Mouse (Mus musculus): Measurements from ENCODE around the gene Six4. TPM values are rescaled to one million over a fixed set of nuclear protein-coding genes. Genes with fewer than 3 reads are reported as not detected.
"Not testable (repeated sequence)": the region's sequence is repeated elsewhere in the genome, so short reads cannot be mapped to it uniquely, and the experiment has no call there.

The Six4 gene
- polyA plus RNA-seq (2015; fragmentation: Nextera tagmentation; extraction: Ambion mirVana), result 7.6 and 8.3 TPM in 2 replicates

DNA sequence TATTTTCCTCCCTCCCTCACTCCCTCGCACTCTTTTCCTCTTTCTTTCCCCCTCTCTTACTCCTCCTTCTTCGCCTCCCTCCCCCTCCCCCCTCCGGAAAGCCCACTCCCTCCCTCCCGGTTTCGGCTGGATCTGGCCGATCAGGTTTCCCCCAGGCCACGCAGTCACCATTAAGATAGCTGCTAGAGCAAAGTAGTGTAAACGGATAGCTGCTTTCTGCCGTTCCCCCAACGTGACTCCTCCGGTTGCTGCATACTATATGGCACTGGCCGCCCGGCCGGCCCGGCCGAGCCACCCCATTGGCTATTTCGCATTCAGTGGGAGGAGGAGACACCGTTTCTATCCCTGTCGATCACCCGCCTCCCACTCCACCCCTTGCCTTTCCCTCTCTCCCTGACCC, at the start of gene Six4:
TSS of gene Six4 (minus strand) at position 261 of the 400 bp plus-strand sequence.
- peaks cover 10% of the 10 kb centered on the region for H3K36me3 ChIP-seq
- no peaks in the 10 kb centered on the region for H3K9me3 ChIP-seq
- peak within 1 kb of the TSS; percentile 95 for H3K9ac ChIP-seq
- under 1% methylated on average over 20 of the region's 20 CpGs for WGBS
- H3K27me3 ChIP-seq, result no peaks in the 10 kb centered on the region
- peak within 1 kb of the TSS; percentile 93 for H3K27ac ChIP-seq
- peak; percentile 90 for ATAC-seq (ENCODE audit: low FRiP score, low read depth)
- peak within 1 kb of the TSS; percentile 88 for H3K4me3 ChIP-seq
- H3K4me2 ChIP-seq (replicated peaks), result peak within 1 kb of the TSS; percentile 88
- H3K4me1 ChIP-seq, result peaks cover 25% of the 10 kb centered on the region

DNA sequence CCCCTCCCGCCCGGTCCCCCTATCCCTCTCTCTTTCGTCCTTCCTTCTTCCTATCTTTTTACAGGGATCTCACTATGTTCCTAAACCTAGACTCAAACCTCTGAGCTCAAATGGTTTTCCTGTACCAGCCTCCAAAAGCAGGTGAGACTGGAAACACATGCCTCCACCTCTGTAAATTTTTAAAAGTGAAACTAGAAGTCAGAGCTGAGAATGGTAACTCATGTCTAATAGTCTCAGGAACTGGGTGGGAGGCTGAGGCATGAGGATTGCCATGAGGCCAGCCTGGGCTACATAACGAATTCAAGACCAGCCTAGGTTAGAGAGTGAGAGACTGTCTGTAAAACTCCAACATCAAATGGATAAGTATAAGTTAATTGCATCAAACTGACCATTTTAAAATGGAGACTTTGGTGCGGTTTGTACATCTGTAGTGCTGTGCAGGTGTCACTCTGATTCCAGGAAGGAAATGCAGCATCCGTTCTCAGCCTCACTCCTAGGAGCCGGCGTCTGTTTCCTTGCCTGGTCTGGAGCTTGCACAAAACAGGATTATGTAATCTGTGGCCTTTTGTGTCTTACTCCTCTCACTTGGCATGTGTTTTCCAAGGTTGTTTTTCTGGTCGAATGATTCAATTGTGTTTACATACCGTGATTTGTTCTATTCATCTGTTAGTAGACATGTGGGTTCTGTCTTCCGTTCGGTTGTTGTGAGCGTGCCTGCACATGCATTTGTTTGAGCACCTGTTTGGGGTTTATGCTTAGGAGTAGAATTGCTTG, 49.3 kb upstream of the Six4 start:
- H3K4me1 ChIP-seq, result no peaks in the 10 kb centered on the region
- no peak overlapping the region for H3K9ac ChIP-seq
- peaks cover 8% of the 10 kb centered on the region for H3K36me3 ChIP-seq
- no peaks in the 10 kb centered on the region for H3K27me3 ChIP-seq
- ATAC-seq (ENCODE audit: low FRiP score, low read depth), result no peak
- no peak overlapping the region for H3K4me3 ChIP-seq
- H3K4me2 ChIP-seq (replicated peaks), result no peak overlapping the region
- WGBS, result 86% methylated on average over 13 of the region's 13 CpGs
- H3K27ac ChIP-seq, result no peak overlapping the region
- H3K9me3 ChIP-seq, result peaks cover 5% of the 10 kb centered on the region; the same call in 1 of the 2 replicates

DNA sequence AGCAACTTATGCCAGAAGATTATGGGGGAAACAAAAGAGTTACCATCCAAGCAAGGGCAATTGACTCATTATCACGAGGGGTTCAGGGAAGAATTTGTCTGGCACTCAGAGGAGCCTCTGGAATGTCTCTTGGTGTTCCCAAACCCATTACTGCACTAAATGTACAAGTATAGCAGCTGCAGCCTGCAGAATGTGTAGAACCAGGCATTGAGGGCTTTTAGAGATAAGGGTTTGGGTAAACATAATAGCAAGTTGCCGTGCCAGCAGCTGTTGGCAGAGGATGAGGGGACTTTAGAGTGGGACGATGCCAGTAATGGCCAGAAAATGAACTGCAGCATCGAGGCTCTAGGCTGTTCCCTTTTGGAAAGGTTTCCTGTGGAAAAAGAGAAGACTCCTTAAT, 47.1 kb upstream of the Six4 start:
- H3K4me3 ChIP-seq, result no peak overlapping the region
- H3K36me3 ChIP-seq, result peaks cover under 1% of the 10 kb centered on the region
- H3K4me2 ChIP-seq (replicated peaks), result no peak overlapping the region
- no peak for ATAC-seq (ENCODE audit: low FRiP score, low read depth)
- no peaks in the 10 kb centered on the region for H3K27me3 ChIP-seq
- H3K4me1 ChIP-seq, result no peaks in the 10 kb centered on the region
- no peak overlapping the region for H3K9ac ChIP-seq
- 59% methylated on average over 4 of the region's 4 CpGs for WGBS
- H3K27ac ChIP-seq, result no peak overlapping the region
- H3K9me3 ChIP-seq, result no peaks in the 10 kb centered on the region

DNA sequence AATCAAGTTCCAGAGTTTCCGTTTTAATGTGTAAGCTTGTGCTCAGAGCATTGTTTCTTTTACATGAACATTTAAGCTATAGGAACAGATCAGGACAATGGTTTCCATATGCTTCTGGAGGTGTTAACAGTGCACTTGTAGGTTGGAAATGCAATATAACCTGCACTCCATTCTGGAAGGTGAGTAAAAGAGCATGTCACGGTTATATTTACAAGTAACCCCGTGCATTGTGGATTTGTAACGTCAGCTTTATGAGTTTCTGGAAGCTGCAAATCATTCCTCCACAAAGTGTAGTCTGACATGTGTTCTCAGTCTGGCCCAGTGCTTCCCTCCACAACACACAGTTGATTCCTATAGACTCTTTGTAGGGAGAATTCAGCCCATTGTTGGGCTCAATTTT, 40.9 kb upstream of the Six4 start:
- 14% methylated on average over 4 of the region's 4 CpGs for WGBS
- Histone ChIP-seq H3K4me1 (peaks cover 12% of the 10 kb centered on the region; the same call in 1 of the 2 replicates), H3K36me3 (no peaks in the 10 kb centered on the region), H3K9me3 (no peaks in the 10 kb centered on the region), H3K4me3 (no peak overlapping the region), H3K27ac (no peak overlapping the region), H3K27me3 (no peaks in the 10 kb centered on the region), H3K4me2 (replicated peaks) (no peak overlapping the region), H3K9ac (no peak overlapping the region)
- peak; percentile 83 for ATAC-seq (ENCODE audit: low FRiP score, low read depth)

DNA sequence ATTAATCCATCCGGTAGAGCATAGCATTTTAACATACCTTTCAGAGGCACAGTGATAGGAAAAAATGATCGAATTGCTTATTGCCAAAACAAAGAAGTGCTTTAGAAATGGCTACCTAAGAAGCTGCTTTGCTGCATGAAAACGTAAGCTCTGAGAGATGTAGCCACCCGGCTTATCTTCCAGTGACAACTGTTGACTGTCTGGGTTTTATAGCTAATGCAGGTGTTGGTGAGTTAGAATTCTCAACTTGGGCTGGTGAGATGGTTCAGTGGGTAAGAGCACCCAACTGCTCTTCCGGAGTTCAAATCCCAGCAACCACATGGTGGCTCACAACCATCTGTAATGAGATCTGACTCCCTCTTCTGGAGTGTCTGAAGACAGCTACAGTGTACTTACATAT, 37.8 kb upstream of the Six4 start:
- not testable (repeated sequence) for H3K36me3 ChIP-seq; H3K9ac ChIP-seq; H3K4me3 ChIP-seq; H3K9me3 ChIP-seq; ATAC-seq (ENCODE audit: low FRiP score, low read depth); H3K27ac ChIP-seq; H3K27me3 ChIP-seq; H3K4me2 ChIP-seq (replicated peaks)
- H3K4me1 ChIP-seq, result peaks cover 16% of the 10 kb centered on the region
- WGBS, result 85% methylated on average over 5 of the region's 5 CpGs

DNA sequence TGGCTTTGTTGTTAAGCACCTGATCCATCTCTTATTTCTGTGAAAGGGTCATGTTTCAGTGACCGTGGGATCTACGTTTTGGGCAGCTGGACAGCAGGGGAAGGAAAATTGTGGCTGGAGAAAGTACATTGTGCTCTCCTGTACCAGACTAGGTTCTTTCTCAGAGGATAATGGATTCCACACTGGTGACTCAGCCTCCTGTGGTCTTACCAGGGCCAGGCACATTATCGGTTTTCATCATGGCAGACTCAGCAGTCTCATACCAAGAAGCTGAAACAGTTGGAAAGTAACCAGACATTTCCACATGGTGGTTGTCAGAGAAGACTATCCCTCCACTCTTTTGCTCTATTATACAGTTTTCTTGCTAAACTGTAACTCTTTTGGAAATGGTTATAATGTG, 34.0 kb upstream of the Six4 start:
- H3K27me3 ChIP-seq, result no peaks in the 10 kb centered on the region
- peaks cover 11% of the 10 kb centered on the region for H3K4me1 ChIP-seq
- H3K9ac ChIP-seq, result no peak overlapping the region
- H3K4me2 ChIP-seq (replicated peaks), result no peak overlapping the region
- WGBS, result 24% methylated on average over 3 of the region's 3 CpGs
- no peak overlapping the region for H3K4me3 ChIP-seq
- H3K36me3 ChIP-seq, result 0 out of 2 replicates have a peak, but pooled peaks cover 8% of the 10 kb centered on the region
- H3K27ac ChIP-seq, result no peak overlapping the region; the same call in 1 of the 2 replicates
- no peaks in the 10 kb centered on the region for H3K9me3 ChIP-seq
- 0 out of 2 replicates have a peak, but pooled peaks have one; percentile 28 for ATAC-seq (ENCODE audit: low FRiP score, low read depth)

DNA sequence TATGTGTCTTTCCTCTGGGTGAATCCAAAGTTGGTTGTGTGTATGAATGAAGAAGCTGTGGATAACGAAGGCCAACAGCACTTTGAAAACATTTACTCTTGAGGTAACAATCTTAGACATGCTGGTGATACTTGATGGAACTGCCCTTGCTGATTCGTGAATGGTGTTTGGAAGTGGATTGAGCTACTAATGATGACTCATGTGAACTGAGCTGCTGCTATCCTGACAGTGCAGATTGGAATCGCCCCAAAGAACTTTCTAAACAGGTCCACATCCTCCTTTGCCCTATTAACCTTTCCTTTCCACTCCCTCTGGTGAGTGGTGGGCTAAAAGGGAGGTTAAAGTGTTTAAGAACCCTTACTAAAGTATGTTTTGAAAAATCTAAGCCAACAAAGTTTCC, 27.5 kb upstream of the Six4 start:
- no peak for ATAC-seq (ENCODE audit: low FRiP score, low read depth)
- Histone ChIP-seq H3K9ac (no peak overlapping the region), H3K27ac (no peak overlapping the region), H3K36me3 (0 out of 2 replicates have a peak, but pooled peaks cover 8% of the 10 kb centered on the region), H3K9me3 (no peaks in the 10 kb centered on the region), H3K27me3 (no peaks in the 10 kb centered on the region), H3K4me2 (replicated peaks) (no peak overlapping the region), H3K4me3 (no peak overlapping the region), H3K4me1 (no peaks in the 10 kb centered on the region)
- WGBS, result 88% methylated on average over 3 of the region's 3 CpGs

DNA sequence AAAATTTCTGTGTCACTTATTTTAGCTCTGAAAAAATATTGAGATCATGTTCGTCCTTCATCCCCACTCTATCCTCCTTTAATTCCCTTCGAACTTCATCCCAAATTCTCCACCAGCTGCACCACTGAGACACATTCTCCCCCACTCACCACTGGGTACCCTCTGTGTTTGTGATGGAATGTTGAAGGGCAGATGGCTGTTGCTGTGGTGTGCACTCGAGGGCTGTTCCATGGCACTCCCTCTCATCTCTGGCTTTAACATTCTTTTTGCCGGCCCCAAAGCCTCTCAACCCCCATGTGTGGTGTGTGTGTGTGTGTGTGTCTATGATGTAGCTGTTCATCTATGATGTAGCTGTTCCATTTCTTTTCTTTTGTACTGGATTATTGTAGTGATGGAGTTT, 12.0 kb upstream of the Six4 start:
- Histone ChIP-seq H3K9me3 (no peaks in the 10 kb centered on the region), H3K27me3 (no peaks in the 10 kb centered on the region), H3K27ac (no peak overlapping the region), H3K36me3 (no peaks in the 10 kb centered on the region), H3K9ac (no peak overlapping the region), H3K4me1 (peaks cover 13% of the 10 kb centered on the region), H3K4me2 (replicated peaks) (peak overlapping the region; percentile 63), H3K4me3 (no peak overlapping the region)
- 67% methylated on average over 4 of the region's 4 CpGs for WGBS
- ATAC-seq (ENCODE audit: low FRiP score, low read depth), result no peak

DNA sequence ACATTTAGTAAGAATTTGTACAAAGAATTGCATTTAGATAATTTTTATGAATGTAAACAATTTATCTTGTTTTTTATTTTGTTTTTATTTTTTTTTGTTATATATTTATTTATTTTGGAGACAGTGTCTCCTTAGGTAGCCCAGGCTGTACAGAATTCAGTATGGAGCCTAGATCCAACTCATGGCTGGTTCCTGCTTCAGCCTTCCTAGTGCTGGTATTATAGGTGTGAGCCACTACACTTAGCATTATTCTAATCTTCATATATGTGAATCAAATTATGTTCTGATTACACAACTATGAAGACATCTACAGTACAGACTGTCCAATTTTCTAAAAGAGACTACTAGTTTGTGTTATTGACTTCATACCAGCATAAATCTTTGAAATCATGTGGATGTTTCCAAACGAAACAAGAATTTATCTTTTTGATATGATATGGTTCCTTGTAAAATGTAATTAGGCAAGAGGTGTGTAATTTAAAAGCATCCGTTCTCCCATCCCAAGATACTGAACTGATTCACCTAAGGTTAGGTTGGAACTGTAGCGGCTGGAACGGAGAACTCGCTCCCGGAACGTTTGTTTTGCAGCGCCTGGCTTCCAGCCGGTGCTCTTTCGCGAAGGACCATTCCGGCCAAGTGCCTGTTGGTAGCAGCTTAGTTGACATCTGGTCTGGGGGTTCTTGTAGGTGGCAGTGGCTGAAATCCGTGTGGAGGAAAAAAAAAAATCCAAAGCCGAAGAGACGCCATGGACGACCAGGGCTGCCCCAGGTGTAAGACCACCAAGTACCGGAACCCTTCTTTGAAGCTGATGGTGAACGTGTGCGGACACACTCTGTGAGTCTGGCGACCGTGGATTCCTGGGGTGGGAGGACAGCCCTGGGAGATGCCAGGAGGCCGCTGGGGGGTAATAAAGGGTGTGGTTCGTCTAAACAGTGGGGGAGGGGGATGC, 10.1 kb upstream of the Six4 start, which contains the start of gene Mnat1:
TSS of gene Mnat1 (plus strand) at position 625 of the 949 bp plus-strand sequence.
- 1% methylated on average over 23 of the region's 23 CpGs for WGBS
- ATAC-seq (ENCODE audit: low FRiP score, low read depth), result peak; percentile 81
- H3K4me3 ChIP-seq, result peak within 1 kb of the TSS; percentile 55
- peaks cover 13% of the 10 kb centered on the region for H3K4me1 ChIP-seq
- H3K9me3 ChIP-seq, result no peaks in the 10 kb centered on the region
- peak within 1 kb of the TSS; percentile 16; the same call in 1 of the 2 replicates for H3K27ac ChIP-seq
- H3K9ac ChIP-seq, result peak within 1 kb of the TSS; percentile 78
- peak within 1 kb of the TSS; percentile 63 for H3K4me2 ChIP-seq (replicated peaks)
- H3K27me3 ChIP-seq, result no peaks in the 10 kb centered on the region
- no peaks in the 10 kb centered on the region for H3K36me3 ChIP-seq

DNA sequence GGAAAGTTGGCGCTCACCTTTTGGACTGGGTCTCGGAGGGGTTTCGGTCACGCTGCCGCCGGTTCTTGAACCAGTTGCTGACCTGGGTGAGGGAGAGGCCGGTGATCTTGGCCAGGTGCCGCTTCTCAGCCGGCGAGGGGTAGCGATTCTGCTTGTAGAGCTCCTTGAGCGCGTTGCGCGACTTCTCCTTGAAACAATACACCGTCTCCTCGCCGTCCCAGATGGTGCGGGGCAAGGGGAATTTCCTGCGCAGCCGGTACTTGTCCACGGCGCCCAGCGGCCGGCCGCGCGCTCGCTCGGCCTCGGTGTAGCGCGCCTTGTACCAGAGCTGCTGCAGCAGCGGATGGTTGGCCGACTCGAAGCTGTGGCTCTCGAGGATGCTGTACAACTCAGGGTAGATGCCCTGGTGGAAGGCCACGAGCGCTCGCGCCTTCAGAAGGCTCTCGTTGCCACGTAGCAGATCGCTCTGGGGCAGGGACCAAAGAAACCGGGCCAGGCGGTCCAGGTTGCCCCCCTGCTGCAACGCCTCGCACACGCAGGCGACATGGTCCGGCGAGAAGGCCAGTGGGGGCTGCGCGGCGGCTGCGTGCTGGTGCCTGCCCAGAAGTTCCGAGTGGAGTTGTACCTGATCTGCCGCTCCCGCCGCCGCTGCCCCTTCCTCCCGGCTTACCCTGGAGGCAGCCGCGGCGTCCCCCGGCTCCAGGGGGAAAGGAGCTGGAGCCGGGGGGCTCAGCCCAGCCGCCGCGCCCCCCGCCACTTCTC, 749 bp downstream of the Six4 start:
- WGBS, result under 1% methylated on average over 70 of the region's 71 CpGs
- peak overlapping the region; percentile 95 for H3K9ac ChIP-seq
- peak overlapping the region; percentile 88 for H3K4me2 ChIP-seq (replicated peaks)
- H3K9me3 ChIP-seq, result no peaks in the 10 kb centered on the region
- peak overlapping the region; percentile 88 for H3K4me3 ChIP-seq
- peak; percentile 12; the same call in 1 of the 2 replicates for ATAC-seq (ENCODE audit: low FRiP score, low read depth)
- H3K4me1 ChIP-seq, result peaks cover 29% of the 10 kb centered on the region
- H3K27ac ChIP-seq, result peak overlapping the region; percentile 93
- peaks cover 14% of the 10 kb centered on the region for H3K36me3 ChIP-seq
- no peaks in the 10 kb centered on the region for H3K27me3 ChIP-seq

DNA sequence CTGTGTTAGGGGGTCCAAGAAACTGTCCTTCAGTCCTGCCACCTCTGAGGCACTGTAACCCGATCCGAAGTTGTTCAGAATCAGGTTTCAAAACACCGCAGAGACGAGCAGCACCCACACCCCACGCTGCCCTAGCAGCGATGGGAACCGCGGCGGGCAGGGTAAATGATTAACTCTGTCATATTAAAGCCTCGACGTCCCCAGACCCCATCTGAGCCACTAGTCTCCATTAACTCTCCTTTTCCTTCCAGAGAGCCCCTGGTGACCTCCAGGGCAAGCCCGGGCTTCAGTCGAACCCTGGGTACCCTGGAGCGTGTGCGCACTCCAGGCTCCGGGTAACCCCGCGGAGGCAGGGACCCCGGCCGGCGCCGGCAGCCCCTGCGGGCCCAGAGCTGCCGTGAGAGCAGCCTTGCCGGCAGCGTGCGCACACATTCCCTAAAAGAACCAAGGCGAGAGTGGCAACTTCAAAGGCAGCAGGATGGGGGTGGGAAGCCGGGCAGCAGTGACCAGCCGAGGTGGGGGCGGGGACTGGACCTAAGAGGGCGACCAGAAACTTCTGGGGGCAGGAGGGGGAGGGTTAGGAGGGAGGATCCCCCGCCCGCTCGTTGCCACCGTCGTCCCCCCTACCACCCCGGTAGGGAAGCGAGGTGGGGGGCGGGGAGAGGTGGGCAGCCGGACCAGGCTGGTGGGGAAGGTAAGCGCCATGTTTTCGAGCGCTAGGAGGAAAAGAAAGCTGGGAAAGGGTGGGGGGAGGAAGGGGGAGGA, 1.5 kb downstream of the Six4 start:
- no peaks in the 10 kb centered on the region for H3K9me3 ChIP-seq
- under 1% methylated on average over 44 of the region's 44 CpGs for WGBS
- peak overlapping the region; percentile 95 for H3K9ac ChIP-seq
- peak overlapping the region; percentile 93 for H3K27ac ChIP-seq
- H3K4me3 ChIP-seq, result peak overlapping the region; percentile 88
- ATAC-seq (ENCODE audit: low FRiP score, low read depth), result no peak
- peaks cover 21% of the 10 kb centered on the region for H3K36me3 ChIP-seq
- no peaks in the 10 kb centered on the region for H3K27me3 ChIP-seq
- peak overlapping the region; percentile 88 for H3K4me2 ChIP-seq (replicated peaks)
- H3K4me1 ChIP-seq, result peaks cover 31% of the 10 kb centered on the region

Data from limb, embryonic 13.5 days (tissue).